Mouse (Mus musculus) cortical plate, adult 2 months (tissue): Measurements from ENCODE around the gene Gm49322.

Source experiments
- CTCF ChIP-seq: fragments of 200-500 bp; IDR thresholded peaks from 2 replicates; pipeline ENCODE4 v1.5.1; 2011; ENCODE audit warnings: mild to moderate bottlenecking, control low read depth, low read length; ENCODE audit not compliant: insufficient read depth; ENCODE audit errors: extremely low read depth
- POLR2A ChIP-seq: fragments of 200-500 bp; IDR thresholded peaks from 2 replicates; pipeline ENCODE4 v1.6.1; 2011; ENCODE audit warnings: mild to moderate bottlenecking, low read length, control low read depth; ENCODE audit not compliant: insufficient read depth; ENCODE audit errors: extremely low read depth

GRCm38 (mm10) chr10:80606306-80606705 is 485 bp downstream of the Gm49322 start:
- no peak for TF ChIP-seq CTCF
- no peak for TF ChIP-seq POLR2A
